Mouse (Mus musculus): ENCODE measurements around the gene Acadvl.

GRCm38 (mm10) chr11:70014880-70015558 is at the start of gene Acadvl:
- TF ChIP-seq POLR2A (IDR thresholded peaks at IDR 0.05; ENCODE audit: control insufficient read depth in 1 of 2, insufficient read depth in 1 of 2, low read depth in 1 of 2, low read length in 2 of 2, poor library complexity in 1 of 2) = peak in 1 of 2 experiments; percentile 87; a peak in 2 of 4 replicates
- peak; percentile 40 to 59 (median 50); a peak in 5 of 6 replicates for TF ChIP-seq CTCF (IDR thresholded peaks at IDR 0.05 in 2 of 3, conservative IDR thresholded peaks at IDR 0.05 in 1 of 3; ENCODE audit: control insufficient read depth in 1 of 3, insufficient read depth in 1 of 3, low read depth in 2 of 3, low read length in 3 of 3, poor library complexity in 1 of 3, severe bottlenecking in 1 of 3)
- peak; percentile 26; the same call in 1 of the 2 replicates for TF ChIP-seq ZNF384 (IDR thresholded peaks at IDR 0.05; ENCODE audit: low read depth, low read length)
- TF ChIP-seq ELF1 (IDR thresholded peaks at IDR 0.05; ENCODE audit: low read depth, low read length) = peak; percentile 64
- no peak for TF ChIP-seq BHLHE40 (IDR thresholded peaks at IDR 0.05; ENCODE audit: borderline replicate concordance, low read depth, low read length)
- TF ChIP-seq KAT2A (conservative IDR thresholded peaks at IDR 0.05; ENCODE audit: low read depth, low read length) = peak; percentile 90
- peak; percentile 50 for TF ChIP-seq USF1 (IDR thresholded peaks at IDR 0.05; ENCODE audit: low read depth, low read length)
- no peak; the same call in 1 of the 2 replicates for TF ChIP-seq ZKSCAN1 (IDR thresholded peaks at IDR 0.05; ENCODE audit: low read depth, low read length)
- TF ChIP-seq MAX (IDR thresholded peaks at IDR 0.05; ENCODE audit: low read length) = peak; percentile 41; the same call in 1 of the 2 replicates
- no peak for TF ChIP-seq EP300 (IDR thresholded peaks at IDR 0.05; ENCODE audit: low read depth in 1 of 2, low read length in 2 of 2)
- peak; percentile 67 for TF ChIP-seq TCF12 (IDR thresholded peaks at IDR 0.05; ENCODE audit: low read depth, low read length)
- no peak for TF ChIP-seq ETS1 (IDR thresholded peaks at IDR 0.05; ENCODE audit: low read depth, low read length)
- TF ChIP-seq GATA1 (IDR thresholded peaks at IDR 0.05; ENCODE audit: low read depth, low read length) = no peak
